Mouse (Mus musculus): ENCODE results near the gene Map1lc3a.

Gene Map1lc3a

DNA sequence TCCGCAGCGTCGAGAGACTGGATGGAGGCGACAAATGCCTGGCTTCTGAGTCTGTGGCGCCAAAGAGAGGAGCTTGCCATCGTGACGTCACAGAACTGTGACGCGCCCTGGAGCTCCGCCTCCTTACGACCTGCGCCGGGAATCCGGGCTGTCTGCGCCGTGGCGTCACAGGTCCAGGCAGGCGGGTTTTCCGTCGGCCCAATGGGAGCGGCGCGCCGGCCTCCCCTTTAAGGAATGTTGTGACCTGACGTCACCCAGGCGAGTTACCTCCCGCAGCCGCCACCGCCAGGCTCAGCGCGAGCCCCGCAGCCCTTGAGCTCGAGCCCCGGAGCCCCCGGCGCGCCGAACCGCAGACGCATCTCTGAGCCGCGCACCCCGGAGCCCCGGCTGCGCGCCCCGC is at the start of gene Map1lc3a:
TSS of gene Map1lc3a (plus strand) at position 103 of the 400 bp plus-strand sequence.
- peak; percentile 99 for DNase-seq

DNA sequence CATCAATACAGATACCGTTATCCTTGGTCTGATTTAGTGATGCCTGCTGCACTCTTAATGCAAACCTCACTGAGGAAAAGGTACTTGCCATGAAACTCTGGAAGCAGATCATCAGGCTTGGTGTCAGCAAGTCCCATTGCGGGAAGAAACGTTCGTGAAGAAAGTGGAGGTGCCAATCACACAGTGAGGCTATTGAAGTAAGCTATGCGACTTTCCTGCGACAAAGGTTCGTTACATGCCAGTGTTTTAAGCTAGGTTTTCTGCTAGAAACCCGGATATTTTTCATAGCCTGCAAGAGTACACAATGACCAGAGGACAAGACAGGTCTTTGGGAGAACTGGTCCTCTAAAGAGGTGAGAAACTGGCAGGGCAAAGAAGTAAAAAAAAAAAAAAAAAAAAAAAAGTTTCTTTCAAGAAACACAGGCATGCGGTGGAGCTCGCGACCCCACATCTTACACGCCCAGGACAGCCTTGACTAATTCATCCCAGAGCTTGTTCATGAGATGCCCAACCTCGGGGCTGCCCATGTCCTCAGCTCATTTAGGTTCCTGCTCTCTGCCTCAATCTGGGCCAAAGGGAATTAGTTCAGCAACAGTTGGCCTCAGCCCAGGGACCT is 40.2 kb upstream of the Map1lc3a start:
- DNase-seq, result no peak

DNA sequence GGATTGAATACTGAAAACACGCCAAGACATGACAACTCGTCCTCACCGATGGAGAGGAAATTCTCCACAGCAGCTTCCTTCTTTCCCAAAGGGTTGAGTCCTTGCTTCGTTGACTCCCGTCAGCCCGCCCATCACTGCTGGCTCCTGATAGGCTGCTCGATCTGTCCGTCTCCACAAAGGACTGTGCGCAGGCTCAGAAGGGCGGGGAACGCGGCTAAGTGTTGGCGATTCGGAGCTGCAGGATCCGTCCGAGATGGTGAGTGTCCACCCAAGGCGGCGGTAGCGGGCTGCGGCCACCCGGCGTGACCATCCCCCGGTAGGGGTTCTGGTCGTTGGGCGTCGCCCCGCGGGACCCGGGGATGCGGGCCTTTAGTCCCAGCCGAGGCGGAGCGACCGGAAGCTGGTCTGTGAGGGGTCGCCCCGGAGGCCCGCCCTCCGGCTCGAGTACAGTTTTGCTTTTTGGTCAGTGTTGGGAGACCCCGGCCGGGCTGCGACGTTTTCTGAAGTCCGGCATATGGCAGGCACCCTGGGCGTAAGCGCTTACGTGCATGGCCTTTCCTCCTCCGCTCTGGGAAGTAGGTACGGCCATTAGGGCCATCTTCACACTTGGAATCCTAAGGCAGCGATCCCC is 39.6 kb upstream of the Map1lc3a start, which contains the start of gene Dynlrb1:
TSS of gene Dynlrb1 (plus strand) at position 172 of the 631 bp plus-strand sequence.
- peak; percentile 100 for DNase-seq

- DNase-seq, result no peak
Measured at GRCm38 (mm10) chr2:155237276-155237675, 38.8 kb upstream of the Map1lc3a start.

DNA sequence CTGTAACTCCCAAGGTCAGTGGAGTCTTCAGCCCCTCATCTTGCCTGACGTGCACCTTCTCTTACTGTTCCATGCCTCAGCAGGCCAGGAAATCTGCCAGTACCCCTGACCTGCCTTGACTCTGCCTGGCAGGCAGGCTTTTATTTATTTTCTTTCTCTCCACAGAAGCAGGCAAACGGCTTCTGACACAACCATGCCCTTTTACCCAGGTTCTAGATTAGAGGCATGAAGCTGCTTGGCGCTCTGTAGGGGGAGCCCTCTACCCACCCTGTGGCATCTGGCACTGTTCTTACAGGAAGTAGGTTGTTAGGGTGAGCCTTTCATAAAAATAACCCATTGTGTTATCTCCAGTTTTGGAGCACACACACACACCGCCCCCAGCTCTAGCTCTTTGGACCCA is 35.2 kb upstream of the Map1lc3a start:
- no peak for DNase-seq

- DNase-seq, result no peak
Measured at GRCm38 (mm10) chr2:155242296-155242855, 33.7 kb upstream of the Map1lc3a start.

DNA sequence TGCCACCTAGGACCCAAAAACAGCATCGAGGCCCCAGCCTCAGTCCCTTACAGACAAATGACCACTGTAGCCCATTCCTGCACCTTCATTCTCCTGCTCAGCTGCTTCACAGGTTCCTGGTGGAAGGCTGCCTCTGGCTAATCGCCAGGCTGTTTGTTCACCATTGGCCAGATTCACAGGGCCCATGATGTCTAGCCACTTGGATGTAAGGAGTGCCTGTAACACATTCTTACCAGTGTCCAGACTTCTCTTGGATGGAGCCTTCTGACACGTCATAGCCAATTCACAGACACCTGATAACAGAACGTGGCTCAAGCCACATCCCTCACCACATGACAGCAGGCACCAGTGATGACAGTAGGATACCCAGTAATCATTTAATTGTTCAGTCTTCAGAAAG is 29.9 kb upstream of the Map1lc3a start:
- no peak for DNase-seq

- no peak for DNase-seq
Measured at GRCm38 (mm10) chr2:155248206-155248605, 27.9 kb upstream of the Map1lc3a start.

GRCm38 (mm10) chr2:155248718-155249117 is 27.4 kb upstream of the Map1lc3a start:
- no peak for DNase-seq

GRCm38 (mm10) chr2:155249588-155249987 is 26.5 kb upstream of the Map1lc3a start:
- no peak for DNase-seq

- no peak for DNase-seq
Measured at GRCm38 (mm10) chr2:155265526-155265925, 10.6 kb upstream of the Map1lc3a start.

DNA sequence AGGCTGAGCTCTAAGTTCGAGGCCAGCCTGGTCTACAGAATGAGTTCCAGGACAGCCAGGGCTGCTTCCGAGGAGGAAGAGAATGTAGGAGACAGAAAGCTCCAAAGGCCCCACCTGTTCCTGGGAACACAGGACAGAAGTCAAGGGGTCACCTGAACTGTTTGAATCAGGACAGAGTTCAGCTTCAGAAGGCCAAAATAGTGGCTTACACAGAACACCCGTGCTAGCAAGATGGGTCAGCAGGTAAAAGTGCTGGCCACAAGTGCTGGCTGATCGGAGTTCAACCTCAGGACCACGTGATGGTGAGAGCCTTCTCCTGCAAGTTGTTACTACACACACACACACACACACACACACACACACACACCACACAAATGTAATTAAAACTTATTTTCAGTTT is 9.2 kb upstream of the Map1lc3a start:
- no peak for DNase-seq

DNA sequence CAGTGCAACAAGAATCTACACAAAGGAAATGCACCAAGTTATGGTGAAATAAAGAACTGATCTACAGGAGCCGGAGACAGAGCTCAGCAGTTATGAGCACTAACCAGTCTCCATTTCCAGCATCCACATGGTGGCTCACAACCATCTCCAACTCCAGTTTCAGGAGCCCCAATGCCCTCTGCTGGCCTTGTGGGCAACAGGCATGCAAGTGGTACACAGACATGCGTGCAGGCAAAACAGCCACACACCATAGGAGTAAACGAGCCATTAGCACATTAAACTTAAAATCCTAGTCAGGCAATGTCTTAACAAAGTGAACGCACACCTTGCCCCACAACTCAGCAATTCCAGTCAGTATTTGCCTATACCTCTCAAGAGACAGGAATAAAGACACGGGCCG is 4.1 kb upstream of the Map1lc3a start:
- no peak for DNase-seq

GRCm38 (mm10) chr2:155272396-155273170 is 3.5 kb upstream of the Map1lc3a start:
- DNase-seq, result no peak

DNA sequence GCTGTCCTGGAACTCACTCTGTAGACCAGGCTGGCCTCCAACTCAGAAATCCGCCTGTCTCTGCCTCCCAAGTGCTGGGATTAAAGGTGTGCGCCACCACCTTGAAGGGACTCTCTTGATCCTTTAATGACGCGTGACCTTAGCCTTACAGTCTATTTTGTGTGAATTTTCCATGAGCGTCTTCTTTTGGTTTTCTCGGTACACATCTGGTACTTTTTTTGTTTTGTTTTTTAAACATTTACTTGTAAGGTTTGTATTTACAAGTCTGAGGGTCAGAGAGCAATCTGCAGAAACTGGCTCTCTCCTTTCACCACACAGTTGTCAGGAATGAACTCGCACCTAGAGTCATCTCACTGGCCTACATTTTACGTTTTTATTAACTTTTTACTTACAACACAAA is 2.5 kb upstream of the Map1lc3a start:
- no peak for DNase-seq

GRCm38 (mm10) chr2:155276621-155277175 is 601 bp downstream of the Map1lc3a start:
- no peak for DNase-seq

DNA sequence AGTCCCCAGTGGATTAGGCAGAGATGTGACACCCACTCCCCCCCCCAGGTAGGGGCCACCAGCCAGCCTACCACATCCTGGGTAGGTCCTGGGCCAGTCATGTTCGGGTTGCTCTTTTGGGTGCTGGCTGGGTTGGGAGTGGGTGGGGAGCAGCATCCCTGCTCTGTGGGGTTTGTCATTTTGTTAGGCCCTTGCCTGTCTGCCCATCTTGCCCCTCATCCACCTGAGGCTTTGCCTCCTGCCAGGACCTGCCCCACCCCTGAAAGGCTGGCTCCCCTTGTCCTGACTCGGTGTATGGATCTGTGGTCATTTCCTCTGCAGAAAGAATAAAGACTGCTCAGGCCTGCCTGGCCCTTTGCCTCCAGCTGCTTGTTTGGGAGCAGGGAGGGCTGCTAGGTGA is 1.6 kb downstream of the Map1lc3a start:
- DNase-seq, result no peak

GRCm38 (mm10) chr2:155278361-155278760 is 2.3 kb downstream of the Map1lc3a start:
- peak; percentile 10 for DNase-seq

- DNase-seq, result no peak
Measured at GRCm38 (mm10) chr2:155279163-155279562, 3.1 kb downstream of the Map1lc3a start.

DNA sequence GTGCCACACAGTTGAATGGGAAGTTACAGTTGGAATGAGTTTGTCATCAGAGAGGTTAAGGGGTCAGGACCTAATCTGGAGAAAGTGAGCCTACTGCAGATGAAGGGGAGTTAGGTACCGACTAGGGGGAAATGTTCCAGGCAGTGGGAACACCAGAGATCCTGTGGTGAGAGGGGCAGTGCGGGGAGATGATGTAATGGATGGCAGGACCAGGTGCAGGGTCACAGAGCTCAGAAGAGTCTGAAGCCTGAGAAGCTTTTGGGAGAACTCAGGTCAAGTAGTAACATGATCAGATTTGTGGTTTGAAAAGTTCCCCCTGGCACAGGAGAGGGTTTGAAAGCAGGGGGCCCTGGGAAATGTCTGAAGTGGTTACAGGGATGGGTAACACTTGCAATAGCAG is 4.0 kb downstream of the Map1lc3a start:
- DNase-seq, result no peak

GRCm38 (mm10) chr2:155283793-155284192 is 7.7 kb downstream of the Map1lc3a start:
- no peak for DNase-seq

DNA sequence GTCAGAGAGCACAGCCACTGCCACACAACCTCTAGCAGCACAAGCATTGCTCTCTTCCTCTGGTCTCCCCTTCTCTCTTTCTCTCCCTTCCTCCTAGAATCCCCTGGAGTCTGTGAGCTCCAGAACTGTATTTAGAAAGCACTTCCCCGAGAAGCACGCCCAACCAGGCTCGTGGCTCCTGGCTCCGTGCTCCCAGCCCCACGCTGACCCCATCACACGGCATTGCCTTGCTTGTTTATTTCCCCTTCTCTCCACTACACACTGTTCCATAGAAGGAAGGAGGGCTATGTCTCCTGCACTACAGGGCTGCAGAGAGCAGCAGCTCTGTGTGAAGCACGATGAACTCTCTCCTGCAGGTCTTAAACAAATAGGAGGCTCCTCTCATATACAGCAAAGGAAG is 8.6 kb downstream of the Map1lc3a start:
- no peak for DNase-seq

DNA sequence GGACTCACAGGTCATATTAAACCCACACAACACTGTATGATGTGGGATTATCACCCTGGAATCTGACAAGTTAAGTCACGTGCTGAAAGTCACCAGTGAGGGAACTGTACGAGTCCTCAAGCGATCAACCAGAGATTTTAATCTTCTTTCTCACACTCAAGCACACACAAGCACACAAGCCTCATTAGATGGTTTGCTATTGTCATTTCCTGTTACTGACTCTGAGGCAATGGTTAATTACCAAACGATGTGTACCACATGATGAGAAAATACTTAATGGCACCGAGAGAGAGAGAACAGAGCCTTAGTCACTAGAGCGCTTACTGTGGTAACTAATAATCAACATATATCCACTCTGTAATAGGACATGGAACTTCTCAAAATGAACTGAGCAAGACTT is 9.6 kb downstream of the Map1lc3a start:
- no peak for DNase-seq

All from right cerebral cortex, postnatal 4 days (tissue).